Mouse (Mus musculus) ES-Bruce4 (cell line): ENCODE measurements around the gene Mgll.

Source experiments
- CTCF ChIP-seq: IDR thresholded peaks from one replicate; pipeline ENCODE4 v1.8.1; 2011; ENCODE audit warnings: low read depth, low read length
- EP300 ChIP-seq: IDR thresholded peaks from 2 replicates; pipeline ENCODE4 v1.6.1; 2011; ENCODE audit warnings: low read depth, low read length; ENCODE audit not compliant: insufficient read depth
- POLR2A ChIP-seq: IDR thresholded peaks from one replicate; pipeline ENCODE4 v1.8.1; 2011; ENCODE audit warnings: low read length; ENCODE audit not compliant: insufficient read depth

- TF ChIP-seq CTCF (no peak), POLR2A (no peak), EP300 (no peak)
These were observed 34.6 kb downstream of the Mgll start for GRCm38 (mm10) chr6:88758568-88759522.
